Mouse (Mus musculus) small intestine, adult 2 months (tissue): ENCODE results near the gene Slc16a9.

ENCODE experiments used
- CTCF ChIP-seq: fragments of 200-500 bp; IDR thresholded peaks from 2 replicates; pipeline ENCODE4 v1.5.1; 2012; ENCODE audit warnings: low read depth, mild to moderate bottlenecking, control low read depth, inconsistent platforms, low read length, moderate library complexity, mixed read lengths; ENCODE audit not compliant: insufficient replicate concordance, insufficient read length; ENCODE audit errors: extremely low read depth
- POLR2A ChIP-seq: fragments of 200-500 bp; IDR thresholded peaks from 2 replicates; pipeline ENCODE4 v1.6.1; 2012; ENCODE audit warnings: low read depth, mild to moderate bottlenecking, control low read depth, inconsistent platforms, low read length, moderate library complexity

DNA sequence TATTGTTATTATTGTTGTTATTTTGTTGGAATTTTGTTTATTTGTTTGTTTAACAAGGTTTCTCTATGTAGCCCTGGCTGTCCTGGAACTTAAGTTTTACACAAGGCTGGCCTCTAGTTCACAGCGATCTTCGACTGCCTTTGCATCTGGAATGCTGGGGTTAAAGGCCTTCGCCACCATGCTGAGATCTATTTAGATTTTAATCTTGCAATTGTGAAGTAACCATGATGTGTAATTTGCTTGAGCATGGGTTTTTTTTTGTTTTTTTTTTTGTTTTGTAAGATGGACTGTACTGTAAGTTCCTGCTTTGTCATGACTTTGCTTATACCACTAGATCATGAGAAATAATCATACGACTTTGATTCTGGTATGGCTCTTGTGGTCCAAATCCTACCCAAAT, 16.0 kb downstream of the Slc16a9 start:
- TF ChIP-seq CTCF (no peak), POLR2A (no peak)
